Mouse (Mus musculus): ENCODE measurements at regions not wholly inside any gene's neighbourhood (a gene's known extent, or its start where the extent isn't known, plus 50 kb on each side); places are given as distances from the start of the nearest gene placed in this dataset.
A peak's percentile ranks its signal among the peaks of the same experiment; 100 is the strongest.

DNA sequence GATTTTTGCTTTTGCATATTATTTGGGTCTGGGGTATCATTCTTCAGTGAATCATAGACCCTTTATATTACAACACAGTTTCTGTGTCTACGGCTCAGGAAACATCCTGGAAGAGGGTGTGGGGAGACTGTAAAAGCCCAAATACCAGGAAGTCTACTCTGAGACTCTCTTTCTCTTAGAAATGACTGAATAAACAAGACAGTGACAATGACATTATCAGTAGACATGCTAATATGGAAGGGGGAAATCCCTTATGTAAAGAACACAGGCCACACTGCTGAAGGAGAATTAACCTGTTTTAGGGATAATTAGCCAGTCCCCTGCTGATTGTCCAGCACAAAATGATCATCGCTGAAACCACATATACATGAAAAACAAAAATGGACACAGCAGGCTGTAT is 88.5 kb upstream of the Rgs1 start:
- ATAC-seq (replicated peaks in 1 of 2; ENCODE audit: insufficient read depth in 1 of 2, low FRiP score in 2 of 2, low TSS enrichment in 1 of 2, low read depth in 1 of 2, poor library complexity in 2 of 2, severe bottlenecking in 2 of 2): no peak

DNA sequence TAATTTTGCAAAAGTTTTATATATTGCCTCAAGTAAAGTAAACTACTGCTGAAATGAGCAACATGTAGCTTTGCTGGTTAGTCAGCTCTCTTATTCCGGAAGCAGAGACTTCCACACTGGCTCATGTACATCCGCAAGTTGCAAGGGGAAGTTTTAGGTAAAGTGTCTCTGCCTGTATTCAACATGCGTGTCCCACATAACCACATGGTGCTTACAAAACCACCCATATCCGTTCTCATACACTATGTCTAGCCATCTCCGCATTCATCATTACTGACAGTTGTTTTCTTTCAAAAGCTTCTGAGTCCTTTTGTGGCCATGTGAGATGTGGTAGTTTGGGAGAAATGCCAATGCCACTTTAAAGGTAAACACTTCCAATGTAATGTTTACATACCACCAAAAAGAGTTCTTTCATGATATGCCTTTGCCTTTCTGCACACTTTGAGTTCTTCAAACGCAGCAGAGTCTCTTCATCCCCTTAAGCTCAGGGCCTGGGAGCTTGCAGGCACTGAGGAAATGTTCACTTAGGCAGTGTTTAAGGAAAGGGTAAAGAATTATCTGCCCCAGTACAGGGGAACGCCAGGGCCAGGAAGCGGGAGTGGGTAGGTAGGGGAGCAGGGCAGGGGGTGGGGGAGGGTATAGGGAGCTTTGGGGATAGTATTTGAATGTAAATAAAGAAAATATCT is 81.5 kb upstream of the Rgs1 start:
- ATAC-seq (replicated peaks in 1 of 2; ENCODE audit: insufficient read depth in 1 of 2, low FRiP score in 2 of 2, low TSS enrichment in 1 of 2, low read depth in 1 of 2, poor library complexity in 2 of 2, severe bottlenecking in 2 of 2): peak; percentile 100

DNA sequence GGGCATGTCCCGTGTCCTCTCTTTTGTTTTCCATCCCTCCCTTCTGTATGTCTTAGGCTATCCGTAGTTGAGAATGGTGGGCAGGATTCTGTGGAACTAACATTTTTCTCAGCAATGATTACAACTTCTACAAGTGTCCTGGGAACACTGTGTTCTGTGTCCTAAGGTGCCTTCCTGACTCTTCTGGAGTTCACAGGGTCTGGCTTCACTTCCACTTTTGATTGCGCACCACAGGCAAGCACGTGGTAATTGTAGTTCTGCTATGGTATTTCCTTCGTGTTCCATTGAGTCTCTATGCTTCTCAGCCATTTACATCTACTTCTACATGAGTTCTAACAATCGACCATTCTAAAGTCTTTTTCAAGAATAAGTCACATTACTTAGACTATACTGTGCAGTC is 70.4 kb upstream of the Rgs1 start:
- ATAC-seq (replicated peaks in 1 of 2; ENCODE audit: insufficient read depth in 1 of 2, low FRiP score in 2 of 2, low TSS enrichment in 1 of 2, low read depth in 1 of 2, poor library complexity in 2 of 2, severe bottlenecking in 2 of 2): peak; percentile 42 to 60; a peak in 1 of 4 replicates

DNA sequence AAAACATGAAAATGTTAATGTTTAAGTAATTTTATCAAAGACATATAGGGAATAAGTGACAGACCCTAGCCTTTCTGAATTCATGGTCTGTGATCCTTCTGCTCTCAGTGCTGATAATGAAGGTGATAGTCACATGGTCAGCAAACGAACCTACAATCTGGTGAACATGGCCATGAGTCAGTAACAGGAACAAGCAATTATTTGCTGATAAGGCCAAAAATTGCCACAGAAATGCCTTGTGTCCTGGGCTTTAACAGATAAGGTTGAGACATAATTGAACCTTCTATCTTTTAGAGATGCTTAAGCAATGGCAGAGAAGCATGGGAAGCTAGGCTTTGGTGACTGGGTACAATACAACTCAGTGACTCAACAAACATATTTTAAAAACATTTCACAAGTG is 69.2 kb upstream of the Rgs1 start:
- ATAC-seq (replicated peaks in 1 of 2; ENCODE audit: insufficient read depth in 1 of 2, low FRiP score in 2 of 2, low TSS enrichment in 1 of 2, low read depth in 1 of 2, poor library complexity in 2 of 2, severe bottlenecking in 2 of 2): peak; percentile 23 to 43; a peak in 2 of 4 replicates

DNA sequence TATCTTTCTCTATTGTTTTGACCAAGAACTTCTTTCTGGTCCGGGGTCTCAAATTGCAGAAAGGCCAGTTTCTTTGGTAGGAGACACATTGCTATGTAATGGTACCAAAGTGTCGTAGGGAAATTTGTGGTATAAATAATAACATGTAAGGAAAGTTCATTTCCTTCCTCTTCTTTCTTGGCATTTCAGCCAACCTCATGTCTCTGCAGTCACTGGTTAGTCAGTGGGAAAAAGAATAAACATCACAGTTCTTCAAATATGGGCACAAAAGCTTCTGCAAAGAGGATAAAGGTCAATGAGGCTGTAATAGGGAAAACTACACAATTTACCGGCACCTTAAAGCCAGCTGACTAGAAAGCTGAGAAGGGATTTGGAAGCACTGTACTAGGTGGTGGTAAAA is 68.5 kb upstream of the Rgs1 start:
- ATAC-seq (replicated peaks in 1 of 2; ENCODE audit: insufficient read depth in 1 of 2, low FRiP score in 2 of 2, low TSS enrichment in 1 of 2, low read depth in 1 of 2, poor library complexity in 2 of 2, severe bottlenecking in 2 of 2): peak; percentile 58 to 61

DNA sequence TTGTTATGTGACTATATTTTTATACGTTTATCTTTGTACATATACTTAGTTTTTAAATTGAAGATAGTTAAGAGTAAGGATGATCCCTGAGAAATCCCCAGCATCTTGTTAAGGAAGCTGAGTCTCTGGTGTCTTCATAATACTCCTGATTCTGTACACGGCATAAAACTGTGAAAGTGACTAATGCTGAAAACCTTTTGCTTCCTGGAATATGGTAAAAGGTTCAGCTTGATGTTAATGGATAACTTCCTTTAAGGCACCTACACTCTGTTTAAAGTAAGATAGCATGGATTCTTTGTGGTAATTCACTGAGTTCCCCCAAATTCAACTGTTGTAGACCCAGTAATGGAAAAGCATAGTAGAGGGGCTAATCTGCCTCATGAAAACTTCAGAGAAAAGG is 67.2 kb upstream of the Rgs1 start:
- ATAC-seq (replicated peaks in 1 of 2; ENCODE audit: insufficient read depth in 1 of 2, low FRiP score in 2 of 2, low TSS enrichment in 1 of 2, low read depth in 1 of 2, poor library complexity in 2 of 2, severe bottlenecking in 2 of 2): no peak

DNA sequence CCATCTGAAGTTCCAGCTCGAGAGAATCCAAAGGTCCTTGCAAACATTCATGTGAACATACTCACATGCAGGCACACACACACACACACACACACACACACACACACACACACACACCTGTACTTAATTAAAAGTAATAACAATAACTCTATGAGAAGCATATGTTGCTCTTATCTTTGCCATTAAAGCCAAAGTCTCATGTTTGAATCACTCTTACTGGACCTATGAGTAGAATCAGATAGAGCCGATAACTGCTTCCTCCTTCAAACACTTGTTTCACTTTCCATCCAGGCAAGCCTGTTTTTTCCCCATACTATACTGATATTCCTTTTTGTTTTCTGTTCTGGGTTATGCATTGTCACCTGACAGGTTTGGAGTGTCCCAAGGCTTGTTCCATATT is 65.3 kb upstream of the Rgs1 start:
- ATAC-seq (replicated peaks in 1 of 2; ENCODE audit: insufficient read depth in 1 of 2, low FRiP score in 2 of 2, low TSS enrichment in 1 of 2, low read depth in 1 of 2, poor library complexity in 2 of 2, severe bottlenecking in 2 of 2): 0 out of 4 replicates have a peak, but pooled peaks of 1 of the 2 experiments have one; percentile 35

DNA sequence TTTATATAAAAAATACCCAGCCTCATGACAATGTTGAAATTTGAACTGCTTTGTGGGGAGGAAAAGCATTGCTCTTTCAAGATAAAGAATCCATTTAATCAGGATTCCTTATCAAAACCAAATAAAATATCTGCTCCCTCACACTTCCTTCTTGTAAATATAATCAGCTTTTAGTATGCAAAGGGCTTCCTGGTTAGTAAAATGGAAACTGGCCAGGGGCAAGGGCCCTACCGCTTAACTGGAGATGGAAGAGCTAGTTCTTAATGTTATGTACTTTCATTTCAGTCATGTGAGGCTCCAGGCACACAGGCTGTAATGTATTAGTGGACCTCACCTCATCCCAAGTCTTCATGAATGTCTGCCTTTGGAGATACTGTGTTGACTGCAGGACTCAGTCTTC is 64.3 kb upstream of the Rgs1 start:
- peak; percentile 28 to 63 for ATAC-seq (replicated peaks in 1 of 2; ENCODE audit: insufficient read depth in 1 of 2, low FRiP score in 2 of 2, low TSS enrichment in 1 of 2, low read depth in 1 of 2, poor library complexity in 2 of 2, severe bottlenecking in 2 of 2)

DNA sequence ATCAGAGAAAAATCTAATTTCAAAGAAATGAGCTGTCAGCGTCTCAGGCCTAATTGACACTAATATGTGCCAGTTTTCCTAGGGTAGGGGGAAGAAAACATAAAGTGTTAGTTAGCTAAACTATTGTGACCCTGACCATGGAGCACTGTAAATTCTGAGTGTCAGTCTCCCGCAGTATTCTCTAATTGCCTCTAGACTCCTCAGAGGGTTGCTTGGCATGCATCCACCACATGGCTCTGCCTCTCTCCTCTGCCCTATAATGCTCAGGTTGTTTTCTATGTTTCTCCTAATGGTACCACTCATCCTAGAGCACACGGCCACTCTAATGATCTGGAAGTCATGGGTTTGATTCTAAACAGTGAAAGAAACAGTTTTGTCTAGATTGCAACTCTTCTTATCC is 60.9 kb upstream of the Rgs1 start:
- no peak for ATAC-seq (replicated peaks in 1 of 2; ENCODE audit: insufficient read depth in 1 of 2, low FRiP score in 2 of 2, low TSS enrichment in 1 of 2, low read depth in 1 of 2, poor library complexity in 2 of 2, severe bottlenecking in 2 of 2)

DNA sequence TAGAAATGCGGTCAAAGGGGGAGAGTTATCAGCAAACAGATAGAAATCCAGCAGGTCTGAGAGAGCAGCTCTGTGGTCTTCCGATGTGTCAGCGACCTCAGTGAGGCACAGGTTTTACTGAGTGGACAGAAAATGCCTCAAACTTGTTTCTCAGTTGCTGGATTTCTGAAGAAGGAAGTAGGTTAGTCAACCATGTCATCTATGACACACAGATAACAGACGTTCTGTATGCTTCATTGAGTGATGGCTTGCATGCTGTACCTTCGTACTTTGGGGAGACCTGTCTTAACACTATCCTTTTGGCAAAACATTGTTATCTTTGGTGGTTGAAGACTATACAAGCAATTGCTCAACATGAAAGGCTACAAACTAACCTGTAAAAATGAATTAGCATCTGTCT is 59.3 kb upstream of the Rgs1 start:
- peak; percentile 6 to 42; a peak in 2 of 4 replicates for ATAC-seq (replicated peaks in 1 of 2; ENCODE audit: insufficient read depth in 1 of 2, low FRiP score in 2 of 2, low TSS enrichment in 1 of 2, low read depth in 1 of 2, poor library complexity in 2 of 2, severe bottlenecking in 2 of 2)

DNA sequence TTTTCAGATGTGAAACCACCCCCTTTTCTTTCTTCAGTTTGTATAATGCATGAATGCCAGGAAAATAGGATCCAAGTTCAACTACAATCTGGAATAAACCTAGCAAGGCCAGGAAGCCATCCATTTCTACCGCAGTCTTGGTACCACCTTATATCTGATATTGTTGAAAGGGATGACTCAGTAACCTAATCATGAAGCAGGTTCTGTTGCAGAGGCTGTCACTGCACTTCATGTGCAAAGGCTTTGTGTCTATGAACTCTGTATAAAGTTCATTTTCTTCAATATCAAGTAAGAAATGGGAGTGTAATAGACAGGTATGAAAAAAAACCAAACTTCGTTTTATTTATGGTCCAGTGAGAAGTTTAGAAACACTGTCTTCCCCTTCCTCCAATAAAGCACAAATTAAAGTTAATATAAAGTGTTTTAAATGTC is 58.8 kb upstream of the Rgs1 start:
- ATAC-seq (replicated peaks in 1 of 2; ENCODE audit: insufficient read depth in 1 of 2, low FRiP score in 2 of 2, low TSS enrichment in 1 of 2, low read depth in 1 of 2, poor library complexity in 2 of 2, severe bottlenecking in 2 of 2): no peak

DNA sequence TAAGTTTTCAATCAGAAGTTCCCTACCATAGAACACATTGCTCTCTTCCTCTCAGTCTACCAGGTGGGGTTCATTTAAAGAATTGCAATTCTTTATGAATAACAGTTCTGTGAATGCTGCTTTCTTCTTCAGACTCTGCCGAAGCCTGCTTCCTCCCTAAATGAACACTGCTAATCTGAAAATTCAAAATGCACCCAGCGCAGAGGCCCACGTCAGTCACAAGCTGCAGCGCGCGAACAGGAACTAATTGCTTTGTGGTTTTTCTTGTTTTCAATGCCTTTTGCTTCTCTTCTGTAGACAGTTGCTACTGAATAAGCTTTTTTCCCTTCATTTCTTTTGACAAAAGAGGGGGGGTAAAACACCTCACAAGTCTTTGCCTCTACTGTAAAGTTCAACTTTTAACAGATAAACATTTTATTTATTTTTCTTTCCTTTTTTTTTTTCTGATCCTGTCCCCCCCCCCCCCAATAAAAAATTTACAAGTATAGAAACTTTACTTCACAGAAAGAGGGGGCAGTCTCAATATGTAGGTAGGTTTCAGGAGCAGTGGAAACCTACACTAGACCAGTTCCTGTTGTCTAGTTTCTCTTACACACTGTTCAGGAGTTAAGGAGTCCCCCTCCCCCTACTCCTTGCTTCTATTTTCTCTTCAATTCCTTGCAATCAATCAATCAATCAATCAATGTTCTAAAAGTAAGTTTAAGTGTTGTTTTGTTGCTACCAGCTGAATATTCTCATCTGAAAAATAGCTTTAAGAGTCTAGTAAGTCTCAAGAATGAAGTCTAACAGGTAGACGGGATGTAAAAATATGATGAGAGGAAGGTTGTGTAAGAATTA is 58.2 kb upstream of the Rgs1 start:
- ATAC-seq (replicated peaks in 1 of 2; ENCODE audit: insufficient read depth in 1 of 2, low FRiP score in 2 of 2, low TSS enrichment in 1 of 2, low read depth in 1 of 2, poor library complexity in 2 of 2, severe bottlenecking in 2 of 2): peak; percentile 91 to 93

DNA sequence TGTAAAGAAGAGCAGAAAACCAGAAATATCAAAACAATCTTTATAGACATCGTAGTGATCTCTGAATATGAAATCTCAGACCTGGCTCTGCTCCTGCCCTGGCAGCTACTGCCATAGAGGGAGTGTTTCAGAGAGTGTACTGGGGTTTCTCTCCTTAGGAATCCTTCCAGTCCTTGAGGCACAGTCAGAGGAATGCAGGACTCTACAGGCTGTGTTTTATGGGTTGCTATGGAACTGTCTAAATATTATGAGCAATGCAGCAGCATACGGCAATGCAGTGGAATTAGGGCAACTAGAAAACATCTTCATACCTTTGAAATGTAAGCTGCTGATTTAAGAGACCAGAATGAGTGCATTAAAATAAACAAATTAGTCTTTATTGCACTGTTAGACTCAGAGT is 57.2 kb upstream of the Rgs1 start:
- no peak for ATAC-seq (replicated peaks in 1 of 2; ENCODE audit: insufficient read depth in 1 of 2, low FRiP score in 2 of 2, low TSS enrichment in 1 of 2, low read depth in 1 of 2, poor library complexity in 2 of 2, severe bottlenecking in 2 of 2)

DNA sequence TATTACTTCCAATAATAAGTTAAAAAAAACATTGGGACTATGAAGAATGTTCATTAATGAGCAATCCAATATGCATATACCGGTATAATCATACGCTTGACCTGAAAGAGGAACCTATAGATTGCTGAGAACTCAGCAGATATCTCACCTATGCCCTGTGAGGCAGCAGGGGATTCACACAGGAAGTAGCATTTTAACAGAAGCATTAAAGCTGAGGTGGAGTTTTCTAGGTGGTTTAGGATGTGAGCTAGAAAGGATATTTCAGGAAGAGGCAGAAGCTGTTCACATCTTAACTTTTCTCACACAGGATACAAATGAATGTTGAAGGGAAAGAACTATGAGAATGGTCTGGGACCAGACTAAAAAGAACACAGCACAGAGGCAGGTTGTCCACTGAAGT is 51.6 kb upstream of the Rgs1 start:
- no peak for ATAC-seq (replicated peaks in 1 of 2; ENCODE audit: insufficient read depth in 1 of 2, low FRiP score in 2 of 2, low TSS enrichment in 1 of 2, low read depth in 1 of 2, poor library complexity in 2 of 2, severe bottlenecking in 2 of 2)

Data from hematopoietic stem cell, adult 5-6 weeks (primary cell).